Mouse (Mus musculus) layer of hippocampus, adult 9-10 months (tissue): ENCODE measurements around the gene Fndc7.
"Not testable (repeated sequence)": the region's sequence is repeated elsewhere in the genome, so short reads cannot be mapped to it uniquely, and the experiment has no call there.

Experiments used
- DNase-seq: peaks from one replicate; pipeline ENCODE4 v3.0.0; 2022; ENCODE audit warnings: low spot score

Fndc7 gene

GRCm38 (mm10) chr3:108853266-108853665 lies 36.5 kb downstream of the Fndc7 start:
- DNase-seq = no peak

GRCm38 (mm10) chr3:108851996-108852697 lies 37.7 kb downstream of the Fndc7 start:
- DNase-seq = no peak

- no peak for DNase-seq
Observed at GRCm38 (mm10) chr3:108851554-108851953, 38.3 kb downstream of the Fndc7 start.

GRCm38 (mm10) chr3:108851075-108851474 lies 38.7 kb downstream of the Fndc7 start:
- no peak for DNase-seq

GRCm38 (mm10) chr3:108850506-108850905 lies 39.3 kb downstream of the Fndc7 start:
- DNase-seq = no peak

- no peak for DNase-seq
Observed at GRCm38 (mm10) chr3:108846616-108847015, 43.2 kb downstream of the Fndc7 start.

GRCm38 (mm10) chr3:108844521-108844920 lies 45.3 kb downstream of the Fndc7 start:
- no peak for DNase-seq

- no peak for DNase-seq
Observed at GRCm38 (mm10) chr3:108844026-108844425, 45.8 kb downstream of the Fndc7 start.

- no peak for DNase-seq
Observed at GRCm38 (mm10) chr3:108840716-108841054, 49.1 kb downstream of the Fndc7 start.

GRCm38 (mm10) chr3:108840000-108840715 lies 49.6 kb downstream of the Fndc7 start, which contains the start of gene Stxbp3:
Gene Stxbp3 (minus strand): TSS chr3:108840526.
- peak; percentile 97 for DNase-seq

- no peak for DNase-seq
Observed at GRCm38 (mm10) chr3:108839647-108839999, 50.2 kb downstream of the Fndc7 start.

- no peak for DNase-seq
Observed at GRCm38 (mm10) chr3:108838980-108839379, 50.8 kb downstream of the Fndc7 start.

- DNase-seq = no peak
Observed at GRCm38 (mm10) chr3:108836931-108837330, 52.9 kb downstream of the Fndc7 start.

GRCm38 (mm10) chr3:108833717-108834116 lies 56.1 kb downstream of the Fndc7 start:
- DNase-seq = not testable (repeated sequence)

GRCm38 (mm10) chr3:108831750-108832149 lies 58.1 kb downstream of the Fndc7 start:
- no peak for DNase-seq

GRCm38 (mm10) chr3:108830493-108830892 lies 59.3 kb downstream of the Fndc7 start:
- DNase-seq = no peak

- no peak for DNase-seq
Observed at GRCm38 (mm10) chr3:108815631-108816030, 74.2 kb downstream of the Fndc7 start.

GRCm38 (mm10) chr3:108810747-108811263 lies 79.0 kb downstream of the Fndc7 start:
- no peak for DNase-seq

- no peak for DNase-seq
Observed at GRCm38 (mm10) chr3:108805622-108806021, 84.2 kb downstream of the Fndc7 start.
